9 mouse cellular contexts compared by ENCODE assay signal in genomic region chr11:5033136-5033535, GRCm38 (mm10). TPM values are rescaled to one million over a fixed set of nuclear protein-coding genes. Genes with fewer than 3 reads are reported as not detected.
DNase-seq lines count a peak whose midpoint lies in the region; ATAC-seq and TF ChIP-seq lines count a peak whose summit lies in the region.
"Had no signal": no experiment of that assay in that cellular context is flagged by ENCODE, and none has a peak within 500 bp of the region (broad histone marks: within the 10 kb centered on the region; RNA-seq: fewer than 3 reads in every experiment).

No protein-coding gene starts in this region.

- no peaks in the 10 kb centered on the region for H3K27me3 ChIP-seq in midbrain, postnatal 0 days (ENCODE audit: insufficient read depth, low read length)
- H3K27me3 ChIP-seq in midbrain, embryonic 15.5 days (replicated peaks) = no peaks in the 10 kb centered on the region
- no peaks in the 10 kb centered on the region for H3K27me3 ChIP-seq in cerebellum, adult 2 months (ENCODE audit: control insufficient read depth, insufficient read depth, low read length)
- H3K27me3 ChIP-seq in heart, embryonic 16.5 days (ENCODE audit: control insufficient read depth, insufficient read depth, low read length) = no peaks in the 10 kb centered on the region
- H3K27me3 ChIP-seq in liver, embryonic 11.5 days (replicated peaks; ENCODE audit: control insufficient read depth, insufficient read depth, low read length) = no peaks in the 10 kb centered on the region

- ATAC-seq in midbrain, postnatal 0 days (ENCODE audit: low FRiP score) = no peak
- no peak for ATAC-seq in midbrain, embryonic 15.5 days (replicated peaks)
- peak; percentile 80 for ATAC-seq in heart, embryonic 16.5 days (replicated peaks; ENCODE audit: extremely low read depth, insufficient read depth, low FRiP score)
- no peak for ATAC-seq in liver, embryonic 11.5 days (replicated peaks; ENCODE audit: low FRiP score)
- ATAC-seq: inflammation-experienced regulatory T-cells, adult 6 months had no signal

- 86% methylated on average over 3 of the region's 3 CpGs for WGBS in midbrain, postnatal 0 days
- 94% methylated on average over 3 of the region's 3 CpGs for WGBS in midbrain, embryonic 15.5 days
- 18% methylated on average over 3 of the region's 3 CpGs for WGBS in cerebellum, adult 2 months
- WGBS in heart, embryonic 16.5 days = 49% methylated on average over 3 of the region's 3 CpGs
- 97% methylated on average over 3 of the region's 3 CpGs for WGBS in liver, embryonic 11.5 days

- H3K4me1 ChIP-seq in midbrain, postnatal 0 days (ENCODE audit: insufficient read depth, low read length) = no peaks in the 10 kb centered on the region
- H3K4me1 ChIP-seq in midbrain, embryonic 15.5 days = no peaks in the 10 kb centered on the region
- H3K4me1 ChIP-seq in cerebellum, adult 2 months (ENCODE audit: control insufficient read depth, insufficient read depth, low read length) = peaks cover 25% of the 10 kb centered on the region
- H3K4me1 ChIP-seq in heart, embryonic 16.5 days (ENCODE audit: control insufficient read depth, insufficient read depth, low read length) = peaks cover 5% of the 10 kb centered on the region
- H3K4me1 ChIP-seq in liver, embryonic 11.5 days (replicated peaks; ENCODE audit: control insufficient read depth, insufficient read depth, low read length) = no peaks in the 10 kb centered on the region

- no peak overlapping the region for H3K4me3 ChIP-seq in midbrain, postnatal 0 days (ENCODE audit: low read depth, low read length)
- H3K4me3 ChIP-seq in midbrain, embryonic 15.5 days = no peak overlapping the region
- no peak overlapping the region for H3K4me3 ChIP-seq in cerebellum, adult 2 months (replicated peaks; ENCODE audit: insufficient read depth, low read depth, low read length)
- H3K4me3 ChIP-seq in heart, embryonic 16.5 days (ENCODE audit: low read length) = no peak overlapping the region
- H3K4me3 ChIP-seq in liver, embryonic 11.5 days (ENCODE audit: low read depth, low read length) = no peak overlapping the region

- peaks cover 83% of the 10 kb centered on the region for H3K36me3 ChIP-seq in midbrain, postnatal 0 days (ENCODE audit: insufficient read depth, low read length)
- peaks cover 77% of the 10 kb centered on the region for H3K36me3 ChIP-seq in midbrain, embryonic 15.5 days (replicated peaks)
- peaks cover 41% of the 10 kb centered on the region for H3K36me3 ChIP-seq in heart, embryonic 16.5 days (ENCODE audit: control insufficient read depth, insufficient read depth)
- H3K36me3 ChIP-seq in liver, embryonic 11.5 days (ENCODE audit: control insufficient read depth, insufficient read depth, low read length) = peaks cover 45% of the 10 kb centered on the region

- no peak overlapping the region for H3K9ac ChIP-seq in midbrain, postnatal 0 days (replicated peaks; ENCODE audit: low read length, poor library complexity, severe bottlenecking)
- H3K9ac ChIP-seq in midbrain, embryonic 15.5 days = no peak overlapping the region
- no peak overlapping the region for H3K9ac ChIP-seq in heart, embryonic 16.5 days (ENCODE audit: low read length)
- no peak overlapping the region for H3K9ac ChIP-seq in liver, embryonic 11.5 days (ENCODE audit: low read depth, low read length)

- TF ChIP-seq CTCF in midbrain, postnatal 0 days (IDR thresholded peaks at IDR 0.05) = no peak
- TF ChIP-seq CTCF in cerebellum, adult 2 months (IDR thresholded peaks at IDR 0.05; ENCODE audit: borderline replicate concordance, insufficient read depth, low read depth, low read length) = no peak

- DNase-seq in midbrain, postnatal 0 days (ENCODE audit: low spot score) = peak; percentile 42
- DNase-seq in cerebellum, adult 2 months = peak; percentile 74 to 84
- DNase-seq in testis, postnatal 14 days (ENCODE audit: low spot score) = peak; percentile 75
- DNase-seq in liver, embryonic 11.5 days (ENCODE audit: low spot score) = no peak
- DNase-seq in frontal cortex, adult 2 months (ENCODE audit: extremely low spot score in 1 of 2, low spot score in 1 of 2) = no peak

- no peaks in the 10 kb centered on the region for H3K9me3 ChIP-seq in midbrain, postnatal 0 days (ENCODE audit: low read length)
- H3K9me3 ChIP-seq in midbrain, embryonic 15.5 days = no peaks in the 10 kb centered on the region
- no peaks in the 10 kb centered on the region for H3K9me3 ChIP-seq in heart, embryonic 16.5 days (replicated peaks; ENCODE audit: control insufficient read depth, low read length)
- H3K9me3 ChIP-seq in liver, embryonic 11.5 days (ENCODE audit: control insufficient read depth, low read length) = no peaks in the 10 kb centered on the region
- H3K9me3 ChIP-seq: G1E had no signal

- H3K4me2 ChIP-seq in midbrain, postnatal 0 days (ENCODE audit: low read depth, low read length, poor library complexity, severe bottlenecking) = no peak overlapping the region
- no peak overlapping the region for H3K4me2 ChIP-seq in midbrain, embryonic 15.5 days
- H3K4me2 ChIP-seq in heart, embryonic 16.5 days (ENCODE audit: low read depth, low read length) = no peak overlapping the region
- H3K4me2 ChIP-seq in liver, embryonic 11.5 days = no peak overlapping the region

- TF ChIP-seq POLR2A in cerebellum, adult 2 months (IDR thresholded peaks at IDR 0.05; ENCODE audit: borderline replicate concordance, insufficient read depth, low read length) = no peak

- no peak overlapping the region for H3K27ac ChIP-seq in midbrain, postnatal 0 days (ENCODE audit: low read depth, low read length)
- H3K27ac ChIP-seq in midbrain, embryonic 15.5 days = no peak overlapping the region
- H3K27ac ChIP-seq in cerebellum, adult 2 months (ENCODE audit: insufficient read depth, low read length) = no peak overlapping the region
- H3K27ac ChIP-seq in heart, embryonic 16.5 days (ENCODE audit: low read length) = no peak overlapping the region
- no peak overlapping the region for H3K27ac ChIP-seq in liver, embryonic 11.5 days (ENCODE audit: low read depth, low read length)

RNA-seq across cellular contexts. Expression of gene Rasl10a, which starts 24.8 kb away (rescaled TPM):
- 3.1 and 6.2 TPM in 2 replicates for total RNA-seq in midbrain, postnatal 0 days (2014; rRNA removed)
- polyA plus RNA-seq in midbrain, postnatal 0 days (2015; fragmentation: Nextera tagmentation; extraction: Ambion mirVana) = 3.6 and 4.6 TPM in 2 replicates
- polyA plus RNA-seq in midbrain, embryonic 15.5 days (2015; fragmentation: Nextera tagmentation; extraction: Ambion mirVana) = 0.77 and 1.3 TPM in 2 replicates
- polyA plus RNA-seq in cerebellum, adult 2 months (2012; rRNA removed) = 2.3 and 2.9 TPM in 2 replicates
- 0.62 and 1.4 TPM in 2 replicates for polyA plus RNA-seq in heart, embryonic 16.5 days (2015; fragmentation: Nextera tagmentation; extraction: Ambion mirVana)
- polyA plus RNA-seq in liver, embryonic 11.5 days (2014; fragmentation: Nextera tagmentation; extraction: Ambion mirVana) = 0.75 and 1.3 TPM in 2 replicates
- polyA plus RNA-seq in frontal cortex, adult 2 months (2012; rRNA removed) = 78.9 and 79.5 TPM in 2 replicates
- polyA plus RNA-seq: inflammation-experienced regulatory T-cells, adult 6 months had no signal

RNA-seq across cellular contexts. Expression of gene Gas2l1, which starts 32.0 kb away (rescaled TPM):
- 33.8 and 43.8 TPM in 2 replicates for total RNA-seq in midbrain, postnatal 0 days (2014; rRNA removed)
- 17.6 and 18.5 TPM in 2 replicates for polyA plus RNA-seq in midbrain, postnatal 0 days (2015; fragmentation: Nextera tagmentation; extraction: Ambion mirVana)
- 25.2 and 26.1 TPM in 2 replicates for polyA plus RNA-seq in midbrain, embryonic 15.5 days (2015; fragmentation: Nextera tagmentation; extraction: Ambion mirVana)
- 52.2 and 57.4 TPM in 2 replicates for polyA plus RNA-seq in cerebellum, adult 2 months (2012; rRNA removed)
- polyA plus RNA-seq in heart, embryonic 16.5 days (2015; fragmentation: Nextera tagmentation; extraction: Ambion mirVana) = 16.4 and 19.1 TPM in 2 replicates
- polyA plus RNA-seq in liver, embryonic 11.5 days (2014; fragmentation: Nextera tagmentation; extraction: Ambion mirVana) = 41.9 and 46.5 TPM in 2 replicates
- polyA plus RNA-seq in frontal cortex, adult 2 months (2012; rRNA removed) = 89.1 and 98.7 TPM in 2 replicates

RNA-seq across cellular contexts. Expression of gene Ap1b1, which starts 46.5 kb away (rescaled TPM):
- total RNA-seq in midbrain, postnatal 0 days (2014; rRNA removed) = 122 and 130 TPM in 2 replicates
- 94.8 and 99.5 TPM in 2 replicates for polyA plus RNA-seq in midbrain, postnatal 0 days (2015; fragmentation: Nextera tagmentation; extraction: Ambion mirVana)
- polyA plus RNA-seq in midbrain, embryonic 15.5 days (2015; fragmentation: Nextera tagmentation; extraction: Ambion mirVana) = 110 and 113 TPM in 2 replicates
- 180 and 181 TPM in 2 replicates for polyA plus RNA-seq in cerebellum, adult 2 months (2012; rRNA removed)
- 44.4 and 45.1 TPM in 2 replicates for polyA plus RNA-seq in heart, embryonic 16.5 days (2015; fragmentation: Nextera tagmentation; extraction: Ambion mirVana)
- 126 and 139 TPM in 2 replicates for polyA plus RNA-seq in liver, embryonic 11.5 days (2014; fragmentation: Nextera tagmentation; extraction: Ambion mirVana)
- 150 and 165 TPM in 2 replicates for polyA plus RNA-seq in frontal cortex, adult 2 months (2012; rRNA removed)

Comparison
In these comparisons a context has a peak if more than half of its experiments do, and no peak if none do; other contexts are left out.
1. DNase-seq: peak in midbrain, postnatal 0 days (single experiment), cerebellum, adult 2 months (2 of 2) and testis, postnatal 14 days (single experiment); none in liver, embryonic 11.5 days (single experiment) and frontal cortex, adult 2 months (0 of 2).
2. RNA of gene Rasl10a, which starts 24.8 kb away (polyA plus RNA-seq): 78.9 to 79.5 TPM in frontal cortex, adult 2 months; 3.6 to 4.6 TPM in midbrain, postnatal 0 days, 2.3 to 2.9 TPM in cerebellum, adult 2 months, 0.62 to 1.4 TPM in heart, embryonic 16.5 days, 0.77 to 1.3 TPM in midbrain, embryonic 15.5 days and 0.75 to 1.3 TPM in liver, embryonic 11.5 days; every median in the first group is over 10 times any median in the second.